Mouse (Mus musculus) urinary bladder, postnatal 25 days (tissue): ENCODE measurements around the gene Ces2b.
A peak's percentile ranks its signal among the peaks of the same experiment; 100 is the strongest.
"Not testable (repeated sequence)": the region's sequence is repeated elsewhere in the genome, so short reads cannot be mapped to it uniquely, and the experiment has no call there.

ENCODE experiments used
- DNase-seq: peaks from one replicate; pipeline ENCODE4 v3.0.0; 2022; ENCODE audit warnings: low spot score

Gene Ces2b

DNA sequence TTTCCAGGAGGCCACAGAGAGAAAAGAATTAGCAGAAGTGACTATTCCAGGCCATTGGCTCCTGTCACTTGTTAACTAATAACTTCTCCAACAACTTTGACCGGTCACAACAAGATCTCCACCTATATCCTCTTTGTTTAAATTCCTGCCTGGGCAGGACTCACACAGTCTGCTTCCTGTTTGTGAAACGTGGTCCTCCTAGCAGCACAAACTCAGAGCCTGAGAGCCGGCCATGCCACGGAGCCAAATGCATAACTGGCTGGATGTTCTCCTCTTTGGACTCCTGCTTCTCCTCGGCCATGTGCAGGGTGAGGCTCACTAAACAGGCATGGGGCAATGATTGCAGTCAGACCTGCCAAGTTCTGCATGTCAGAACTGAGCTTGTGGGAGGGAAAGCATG is at the start of gene Ces2b:
Gene Ces2b (plus strand): TSS at position 133 of the 400 bp plus-strand sequence.
- DNase-seq: no peak

- DNase-seq: no peak
Observed at GRCm38 (mm10) chr8:104787049-104787448, 44.3 kb upstream of the Ces2b start.

GRCm38 (mm10) chr8:104788929-104789328 is 42.4 kb upstream of the Ces2b start:
- DNase-seq: no peak

GRCm38 (mm10) chr8:104789886-104790680 is 41.3 kb upstream of the Ces2b start:
- DNase-seq: peak; percentile 10

DNA sequence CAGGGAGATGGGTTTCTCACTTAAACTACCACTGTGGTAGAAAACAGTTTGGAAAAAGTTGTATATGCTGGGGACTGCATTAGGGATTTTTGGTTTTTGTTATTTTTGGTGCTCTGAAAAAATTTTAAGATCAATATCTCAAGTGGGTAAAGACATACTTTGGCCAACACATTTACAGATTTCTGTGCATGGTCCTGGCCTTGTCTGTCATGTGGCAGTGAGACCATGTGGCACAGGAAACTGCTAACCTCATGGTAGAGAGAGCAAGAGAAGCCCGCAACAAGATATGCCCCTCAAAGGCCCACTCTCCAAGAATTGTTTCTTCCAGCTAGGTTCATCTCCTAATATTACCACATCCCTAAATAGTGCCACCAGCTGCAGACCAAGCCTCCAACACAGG is 32.0 kb upstream of the Ces2b start:
- DNase-seq: no peak

- no peak for DNase-seq
Observed at GRCm38 (mm10) chr8:104806127-104806526, 25.2 kb upstream of the Ces2b start.

DNA sequence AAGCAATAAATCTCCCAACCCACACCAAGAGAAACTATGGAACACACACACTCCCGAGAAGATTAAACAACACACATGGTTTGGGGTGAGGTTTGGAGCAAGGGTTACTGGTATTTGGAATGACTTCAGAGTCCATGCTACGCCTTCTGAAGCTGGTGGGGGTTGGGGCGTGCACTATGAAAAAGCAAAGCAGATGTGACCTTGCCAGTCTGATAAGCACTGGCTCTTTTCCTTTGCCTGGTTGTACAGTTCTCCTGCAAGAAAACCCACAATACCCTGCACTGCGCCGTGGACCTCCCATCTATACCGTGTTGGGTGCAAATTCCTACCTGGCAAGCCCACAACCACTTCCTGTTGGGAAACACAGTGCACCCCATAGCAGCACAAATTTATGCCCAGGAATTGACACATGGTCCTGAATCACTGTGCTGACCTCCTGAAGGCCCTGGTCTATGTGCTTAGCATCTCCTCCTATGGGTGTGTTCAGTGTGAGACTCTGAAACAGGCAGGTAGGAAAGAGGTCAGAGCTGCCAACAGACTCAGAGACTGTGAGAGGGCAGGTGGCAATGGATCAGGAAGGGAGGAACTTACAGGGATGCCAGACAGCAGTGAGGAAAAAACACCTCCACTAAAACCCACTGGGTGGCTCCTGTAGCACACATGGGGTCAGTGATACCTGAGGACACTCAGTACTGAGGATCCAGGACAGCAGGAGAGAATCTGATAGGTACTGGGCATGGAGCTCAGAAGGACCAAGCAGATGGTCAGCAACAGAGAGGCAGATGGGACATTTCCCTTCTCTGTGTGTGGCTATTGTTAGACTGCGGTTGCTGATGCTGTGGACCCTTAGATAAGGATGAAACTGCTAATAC is 22.6 kb upstream of the Ces2b start:
- no peak for DNase-seq

GRCm38 (mm10) chr8:104809436-104809835 is 21.9 kb upstream of the Ces2b start:
- no peak for DNase-seq

- no peak for DNase-seq
Observed at GRCm38 (mm10) chr8:104826912-104827311, 4.5 kb upstream of the Ces2b start.

- no peak for DNase-seq
Observed at GRCm38 (mm10) chr8:104828221-104828620, 3.2 kb upstream of the Ces2b start.

DNA sequence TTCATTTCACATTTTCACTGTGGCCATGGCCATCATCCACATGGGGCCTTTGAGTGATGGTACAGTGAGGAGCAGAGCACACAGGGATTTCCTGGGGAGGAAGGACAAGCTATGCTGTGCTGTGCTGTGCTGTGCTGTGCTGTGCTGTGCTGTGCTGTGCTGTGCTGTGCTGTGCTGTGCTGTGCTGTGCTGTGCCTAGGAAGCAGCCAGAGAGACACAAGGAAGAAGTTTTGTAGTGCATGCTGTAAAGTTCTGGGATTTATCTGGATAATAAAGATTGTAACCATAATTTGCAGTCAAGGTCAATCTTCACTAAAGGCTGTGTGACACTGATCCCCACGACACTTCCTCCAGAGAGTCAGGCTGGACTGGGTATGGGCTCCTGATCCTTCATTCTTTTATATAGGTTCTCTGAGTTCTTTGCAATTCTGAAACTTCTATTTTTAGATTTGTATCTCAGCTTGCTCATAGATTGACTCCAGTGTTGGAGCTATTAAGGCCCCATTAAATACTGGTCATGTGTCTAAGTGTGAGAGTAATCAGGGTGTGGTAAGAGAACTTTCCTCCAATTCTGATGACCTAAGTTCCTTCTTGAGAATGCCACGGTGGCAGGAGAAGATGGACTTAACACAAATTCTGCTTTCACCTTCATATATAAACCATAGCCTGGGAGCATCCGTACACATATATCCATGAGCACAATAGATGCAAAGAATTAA is 10.1 kb downstream of the Ces2b start:
- no peak for DNase-seq

- DNase-seq: no peak
Observed at GRCm38 (mm10) chr8:104846831-104847230, 15.5 kb downstream of the Ces2b start, which contains the start of gene Ces2c. Gene Ces2c, plus strand, starts transcription at chr8:104847068.

- DNase-seq: no peak
Observed at GRCm38 (mm10) chr8:104847741-104848462, 16.5 kb downstream of the Ces2b start.

- not testable (repeated sequence) for DNase-seq
Observed at GRCm38 (mm10) chr8:104866844-104867531, 35.6 kb downstream of the Ces2b start.

DNA sequence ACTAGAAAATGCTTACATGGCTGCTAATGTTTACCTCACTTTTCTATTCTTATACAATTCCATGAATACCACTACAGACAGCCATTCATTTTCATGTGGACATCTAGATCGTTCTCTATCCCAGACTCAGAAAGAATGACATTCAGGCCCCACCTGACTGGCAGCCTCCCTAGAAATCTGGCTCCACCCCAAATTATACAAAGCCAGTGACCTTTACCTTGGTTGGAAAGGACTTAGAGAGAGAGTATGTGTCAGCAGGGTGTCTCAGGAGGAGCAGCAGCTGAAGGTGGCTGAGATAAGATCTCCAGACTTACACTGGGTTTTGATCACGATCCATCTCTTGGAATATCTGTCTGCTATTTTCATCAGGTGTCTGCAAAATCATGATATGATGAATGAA is 37.5 kb downstream of the Ces2b start:
- not testable (repeated sequence) for DNase-seq

- not testable (repeated sequence) for DNase-seq
Observed at GRCm38 (mm10) chr8:104886223-104886926, 55.0 kb downstream of the Ces2b start.
